Mouse (Mus musculus) kidney, adult 2 months (tissue): Measurements from ENCODE around the gene Tha1.

Experiments used
- CTCF ChIP-seq: fragments of 200-500 bp; conservative IDR thresholded peaks from 2 replicates; pipeline ENCODE4 v1.5.1; 2011; ENCODE audit warnings: low read depth, mild to moderate bottlenecking, control low read depth, low read length, moderate library complexity, mixed read lengths; ENCODE audit not compliant: insufficient read depth, insufficient read length
- POLR2A ChIP-seq: fragments of 200-500 bp; IDR thresholded peaks from one replicate; pipeline ENCODE4 v1.6.1; 2011; ENCODE audit warnings: low read depth, low read length, control low read depth

DNA sequence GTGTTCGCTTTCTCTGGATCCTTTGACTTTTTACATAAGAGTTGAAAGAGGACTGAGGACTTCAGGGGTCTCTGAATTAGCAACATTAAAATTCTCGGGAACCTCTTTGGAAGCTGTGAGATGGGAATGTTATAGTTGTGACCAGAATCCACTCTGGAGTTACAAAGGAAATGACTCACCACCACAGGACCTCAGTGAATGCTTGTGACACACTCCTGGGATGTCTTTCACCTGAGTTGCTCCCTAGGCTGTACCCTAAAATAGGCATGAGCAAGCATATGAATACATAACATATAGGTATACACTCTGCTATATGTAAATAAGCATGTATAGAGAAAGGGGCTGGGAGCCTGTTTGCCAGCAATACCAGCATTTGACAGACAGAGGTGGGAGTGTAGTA lies 29.8 kb downstream of the Tha1 start:
- TF ChIP-seq CTCF (no peak), POLR2A (no peak)
